Mouse (Mus musculus) neural tube, embryonic 11.5 days (tissue): ENCODE measurements around the gene Alox5ap. TPM values are rescaled to one million over a fixed set of nuclear protein-coding genes. Genes with fewer than 3 reads are reported as not detected.

Source experiments
- ATAC-seq: fragments of 200-750 bp; cut with Nextera tagmentation; 2 replicates; pipeline ENCODE4 v1.8.0; 2017; ENCODE audit warnings: moderate number of reproducible peaks, mild to moderate bottlenecking, moderate TSS enrichment, moderate library complexity; ENCODE audit not compliant: insufficient read depth, low FRiP score, low TSS enrichment
- DNase-seq: peaks from one replicate; pipeline ENCODE4 v3.0.0-alpha.2; 2015; ENCODE audit warnings: low spot score
- H3K27ac ChIP-seq: fragments of 300-500 bp; sonication (generic); 2 replicates; pipeline ENCODE4 v1.5.1; 2014; ENCODE audit warnings: low read depth, mild to moderate bottlenecking, low read length
- H3K27me3 ChIP-seq: fragments of 300-500 bp; sonication (generic); 2 replicates; pipeline ENCODE4 v1.6.1; 2014; ENCODE audit warnings: mild to moderate bottlenecking, low read length, mixed read lengths; ENCODE audit not compliant: control insufficient read depth, insufficient read depth
- H3K36me3 ChIP-seq: fragments of 300-500 bp; sonication (generic); 2 replicates; pipeline ENCODE4 v1.6.1; 2014; ENCODE audit warnings: mild to moderate bottlenecking, low read length, moderate library complexity, mixed read lengths; ENCODE audit not compliant: control insufficient read depth, insufficient read depth
- H3K4me1 ChIP-seq: fragments of 300-500 bp; sonication (generic); 2 replicates; pipeline ENCODE4 v1.6.1; 2014; ENCODE audit warnings: low read length, mixed read lengths; ENCODE audit not compliant: control insufficient read depth, insufficient read depth
- H3K4me2 ChIP-seq: fragments of 300-500 bp; sonication (generic); 2 replicates; pipeline ENCODE4 v1.6.1; 2014; ENCODE audit warnings: low read depth, mild to moderate bottlenecking, moderate library complexity
- H3K4me3 ChIP-seq: fragments of 300-500 bp; sonication (generic); 2 replicates; pipeline ENCODE4 v1.5.1; 2014; ENCODE audit warnings: low read depth, low read length
- H3K9ac ChIP-seq: fragments of 300-500 bp; sonication (generic); 2 replicates; pipeline ENCODE4 v1.6.1; 2014; ENCODE audit warnings: mild to moderate bottlenecking, low read length
- H3K9me3 ChIP-seq: fragments of 300-500 bp; sonication (generic); 2 replicates; pipeline ENCODE4 v1.6.1; 2016; ENCODE audit warnings: low read length; ENCODE audit not compliant: control insufficient read depth
- WGBS: fragments of 180-500 bp; shearing (Covaris S2); extraction: QIAGEN DNeasy Blood & Tissue Kit; methylation state at CpG from one replicate; pipeline ENCODE4 v1.1.7; 2014; 5-methylcytosine and 5-hydroxymethylcytosine counted together
- polyA plus RNA-seq: library from polyadenylated mRNA; unstranded; fragments of >200 nt; fragmentation: Nextera tagmentation; extraction: Ambion mirVana; gene quantifications from 2 replicates; pipeline ENCODE4 v1.2.1, GENCODE M21; 2014

Alox5ap gene
- polyA plus RNA-seq, 1 experiment from 2014 or later = 6.0 TPM

DNA sequence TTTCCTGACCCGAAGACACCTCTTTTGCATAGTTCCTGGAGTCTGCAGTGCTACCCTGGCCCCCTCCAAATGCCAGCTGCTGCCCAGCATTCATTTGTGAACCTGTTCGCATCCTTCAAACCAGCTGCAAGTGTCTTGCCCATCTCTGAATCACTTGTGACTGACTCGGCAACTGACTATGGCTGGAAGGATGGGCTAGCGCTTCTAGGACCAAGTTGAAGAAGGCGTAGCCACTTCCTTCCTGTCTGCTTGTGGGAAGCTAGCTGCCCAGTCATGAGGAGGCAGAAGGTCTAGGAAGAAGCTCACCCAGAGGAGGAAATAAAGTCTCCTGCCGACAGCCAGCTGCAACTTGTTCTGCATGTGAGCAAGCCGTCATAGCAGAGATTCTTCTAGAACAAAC is 29.6 kb upstream of the Alox5ap start:
- no peak overlapping the region for H3K4me2 ChIP-seq
- no peaks in the 10 kb centered on the region for H3K36me3 ChIP-seq
- no peak for ATAC-seq
- H3K27ac ChIP-seq = no peak overlapping the region
- no peak for DNase-seq
- WGBS = 86% methylated on average over 7 of the region's 7 CpGs
- no peaks in the 10 kb centered on the region for H3K27me3 ChIP-seq
- no peak overlapping the region for H3K4me3 ChIP-seq
- H3K9ac ChIP-seq = no peak overlapping the region
- H3K4me1 ChIP-seq = no peaks in the 10 kb centered on the region
- H3K9me3 ChIP-seq = no peaks in the 10 kb centered on the region

DNA sequence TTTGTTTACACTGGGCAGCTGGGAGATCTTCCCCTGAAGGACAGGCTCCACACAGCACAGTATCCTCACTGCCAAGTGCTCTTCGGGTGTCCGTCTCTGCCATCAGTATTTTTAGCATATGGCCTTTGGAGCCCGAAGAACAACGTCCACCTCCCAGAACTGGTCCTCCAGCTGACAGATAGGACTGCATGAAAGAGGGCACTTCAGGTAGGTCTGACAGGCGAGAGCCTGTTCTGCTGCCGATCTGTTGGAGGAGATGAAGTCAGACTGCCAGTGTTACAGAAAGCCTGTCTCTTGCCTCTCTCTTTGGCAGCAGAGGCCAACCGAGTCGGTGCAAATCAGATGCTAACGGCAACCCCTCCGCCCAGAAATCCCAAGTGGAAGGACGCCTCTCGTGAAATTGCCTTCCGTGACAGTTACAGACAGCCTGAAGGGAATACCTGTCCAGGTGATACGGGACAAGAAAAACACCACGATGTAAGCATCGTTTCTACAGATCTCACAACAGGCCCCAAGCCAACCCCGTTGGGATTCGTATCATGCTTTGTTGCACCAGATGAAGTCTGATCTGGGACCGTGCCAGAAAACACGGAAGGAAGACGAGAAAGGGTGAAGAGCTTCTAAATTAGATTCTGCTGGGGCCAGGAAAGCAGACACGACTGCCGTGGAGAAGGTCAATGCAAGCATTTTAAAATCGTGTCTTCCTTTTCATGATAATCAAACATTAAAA is 27.2 kb upstream of the Alox5ap start:
- H3K4me3 ChIP-seq = no peak overlapping the region
- ATAC-seq = no peak

DNA sequence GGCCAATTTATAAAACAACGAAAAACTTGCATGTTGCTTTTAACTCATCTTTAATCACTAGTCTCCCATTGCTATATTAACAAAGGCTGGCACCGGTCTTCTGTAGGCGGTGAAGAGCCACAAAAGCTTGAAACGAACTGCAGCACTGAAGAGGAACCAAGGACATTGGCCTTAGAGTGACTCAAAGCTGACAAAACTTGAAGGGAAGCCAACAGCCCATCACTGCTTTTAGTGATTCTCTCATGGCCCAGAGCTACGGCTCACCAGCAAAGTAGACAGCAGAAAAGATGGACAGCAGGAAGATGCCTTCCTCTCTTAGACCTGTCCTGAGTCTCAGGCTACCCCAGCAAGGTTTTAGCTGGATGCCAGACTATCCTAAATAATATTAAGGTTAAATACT is 22.1 kb upstream of the Alox5ap start:
- ATAC-seq (no peak), DNase-seq (no peak)
- H3K27ac ChIP-seq = no peak overlapping the region
- 92% methylated on average over 5 of the region's 5 CpGs for WGBS
- H3K4me1 ChIP-seq = no peaks in the 10 kb centered on the region
- no peak overlapping the region for H3K9ac ChIP-seq
- no peaks in the 10 kb centered on the region for H3K36me3 ChIP-seq
- H3K4me2 ChIP-seq = no peak overlapping the region
- H3K9me3 ChIP-seq = no peaks in the 10 kb centered on the region
- H3K4me3 ChIP-seq = no peak overlapping the region
- no peaks in the 10 kb centered on the region for H3K27me3 ChIP-seq

More for the DNA sequence above, 27.2 kb upstream of the Alox5ap start:
- no peak overlapping the region for H3K9ac ChIP-seq
- H3K9me3 ChIP-seq = no peaks in the 10 kb centered on the region
- no peak for DNase-seq
- no peaks in the 10 kb centered on the region for H3K4me1 ChIP-seq
- no peak overlapping the region for H3K4me2 ChIP-seq
- 91% methylated on average over 24 of the region's 24 CpGs for WGBS
- no peaks in the 10 kb centered on the region for H3K36me3 ChIP-seq
- H3K27ac ChIP-seq = no peak overlapping the region
- H3K27me3 ChIP-seq = no peaks in the 10 kb centered on the region

DNA sequence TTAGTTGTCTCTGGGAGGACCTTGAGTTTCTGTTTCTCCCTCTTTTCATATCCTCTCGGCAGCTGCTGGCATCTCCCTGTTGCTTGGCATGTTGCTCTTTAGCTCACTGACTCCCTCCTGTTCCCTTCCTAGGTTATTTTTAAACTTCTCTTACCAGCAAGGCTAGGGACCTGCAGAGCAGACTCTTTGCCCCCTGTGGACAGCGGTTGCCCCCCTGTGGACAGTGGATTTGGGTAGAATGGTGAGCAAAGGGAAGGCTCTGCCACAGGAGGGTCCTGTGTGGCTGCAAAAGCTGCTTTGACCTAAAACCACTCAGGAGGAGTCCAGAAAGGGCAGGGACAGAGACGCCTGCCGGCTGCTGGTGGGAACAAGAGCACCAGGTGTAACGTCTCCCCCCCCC is 21.5 kb upstream of the Alox5ap start:
- no peaks in the 10 kb centered on the region for H3K4me1 ChIP-seq
- DNase-seq (no peak), ATAC-seq (no peak)
- no peak overlapping the region for H3K9ac ChIP-seq
- no peaks in the 10 kb centered on the region for H3K27me3 ChIP-seq
- no peak overlapping the region for H3K4me2 ChIP-seq
- no peaks in the 10 kb centered on the region for H3K36me3 ChIP-seq
- no peak overlapping the region for H3K4me3 ChIP-seq
- 48% methylated on average over 5 of the region's 5 CpGs for WGBS
- no peaks in the 10 kb centered on the region for H3K9me3 ChIP-seq
- no peak overlapping the region for H3K27ac ChIP-seq

DNA sequence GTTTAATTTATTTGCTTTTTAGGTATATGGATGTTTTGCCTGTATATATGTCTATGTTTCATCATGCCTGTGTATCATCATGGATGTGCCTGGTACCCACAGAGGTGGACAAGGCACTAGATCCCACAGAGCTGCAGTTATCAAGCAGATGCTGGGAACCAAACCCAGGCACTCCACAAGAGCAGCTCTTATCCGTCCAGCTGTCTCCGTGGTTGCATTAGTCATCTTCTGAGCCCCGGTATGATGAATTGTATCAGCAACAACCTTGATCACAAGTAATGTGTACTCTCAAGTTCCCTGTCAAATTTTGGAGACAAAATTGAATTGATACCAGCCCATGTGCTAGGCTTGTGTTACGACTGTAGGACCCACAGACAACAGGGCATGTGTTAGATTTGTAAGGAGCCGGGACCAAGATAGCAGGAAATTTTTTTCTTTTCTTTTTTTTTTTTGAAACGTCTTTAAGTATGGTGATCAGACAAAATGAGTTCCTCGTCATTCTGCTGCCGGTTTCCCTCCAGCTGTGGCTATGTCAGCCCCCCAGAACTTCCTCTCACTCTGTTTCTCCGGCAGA is 19.1 kb upstream of the Alox5ap start:
- 60% methylated on average over 9 of the region's 9 CpGs for WGBS
- no peak overlapping the region for H3K9ac ChIP-seq
- DNase-seq = no peak

DNA sequence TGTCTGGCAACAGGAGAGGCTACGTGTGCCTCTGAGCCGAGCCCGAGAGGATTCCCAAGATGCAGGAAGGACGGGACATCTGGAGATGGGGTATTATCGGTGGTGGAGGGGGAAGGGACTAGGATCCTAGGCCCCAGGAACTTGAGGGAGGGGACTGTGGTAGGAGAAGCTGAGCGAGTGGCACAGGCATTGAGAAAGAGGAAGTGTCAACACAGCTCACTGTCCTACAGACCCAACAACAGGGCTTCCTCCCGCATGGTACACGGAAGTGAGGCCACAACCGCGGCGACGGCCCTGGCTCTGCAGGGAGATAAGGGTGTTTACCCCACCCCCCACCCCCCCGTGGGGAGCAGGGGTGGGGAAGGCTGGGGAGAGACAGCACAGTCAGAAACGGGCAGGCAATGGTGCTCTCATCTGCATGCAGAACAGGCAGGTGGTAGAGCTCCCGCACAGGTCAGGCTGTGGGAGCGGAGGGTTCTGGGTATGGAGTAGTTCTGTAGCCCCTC is 18.5 kb upstream of the Alox5ap start:
- ATAC-seq (peak; percentile 41; the same call in 1 of the 2 replicates), DNase-seq (peak; percentile 33)
- WGBS = 31% methylated on average over 16 of the region's 16 CpGs
- H3K36me3 ChIP-seq = no peaks in the 10 kb centered on the region
- no peak overlapping the region for H3K4me3 ChIP-seq
- no peaks in the 10 kb centered on the region for H3K9me3 ChIP-seq
- 0 out of 2 replicates have a peak overlapping the region, but pooled peaks have one; percentile 24 for H3K27ac ChIP-seq
- H3K9ac ChIP-seq = no peak overlapping the region
- peak overlapping the region; percentile 32 for H3K4me2 ChIP-seq
- no peaks in the 10 kb centered on the region for H3K27me3 ChIP-seq
- H3K4me1 ChIP-seq = no peaks in the 10 kb centered on the region

More for the DNA sequence above, 19.1 kb upstream of the Alox5ap start:
- no peak overlapping the region for H3K4me3 ChIP-seq
- no peaks in the 10 kb centered on the region for H3K9me3 ChIP-seq
- 0 out of 2 replicates have a peak overlapping the region, but pooled peaks have one; percentile 24 for H3K27ac ChIP-seq
- ATAC-seq = no peak
- peak overlapping the region; percentile 32 for H3K4me2 ChIP-seq
- H3K27me3 ChIP-seq = no peaks in the 10 kb centered on the region
- H3K4me1 ChIP-seq = no peaks in the 10 kb centered on the region
- H3K36me3 ChIP-seq = no peaks in the 10 kb centered on the region

DNA sequence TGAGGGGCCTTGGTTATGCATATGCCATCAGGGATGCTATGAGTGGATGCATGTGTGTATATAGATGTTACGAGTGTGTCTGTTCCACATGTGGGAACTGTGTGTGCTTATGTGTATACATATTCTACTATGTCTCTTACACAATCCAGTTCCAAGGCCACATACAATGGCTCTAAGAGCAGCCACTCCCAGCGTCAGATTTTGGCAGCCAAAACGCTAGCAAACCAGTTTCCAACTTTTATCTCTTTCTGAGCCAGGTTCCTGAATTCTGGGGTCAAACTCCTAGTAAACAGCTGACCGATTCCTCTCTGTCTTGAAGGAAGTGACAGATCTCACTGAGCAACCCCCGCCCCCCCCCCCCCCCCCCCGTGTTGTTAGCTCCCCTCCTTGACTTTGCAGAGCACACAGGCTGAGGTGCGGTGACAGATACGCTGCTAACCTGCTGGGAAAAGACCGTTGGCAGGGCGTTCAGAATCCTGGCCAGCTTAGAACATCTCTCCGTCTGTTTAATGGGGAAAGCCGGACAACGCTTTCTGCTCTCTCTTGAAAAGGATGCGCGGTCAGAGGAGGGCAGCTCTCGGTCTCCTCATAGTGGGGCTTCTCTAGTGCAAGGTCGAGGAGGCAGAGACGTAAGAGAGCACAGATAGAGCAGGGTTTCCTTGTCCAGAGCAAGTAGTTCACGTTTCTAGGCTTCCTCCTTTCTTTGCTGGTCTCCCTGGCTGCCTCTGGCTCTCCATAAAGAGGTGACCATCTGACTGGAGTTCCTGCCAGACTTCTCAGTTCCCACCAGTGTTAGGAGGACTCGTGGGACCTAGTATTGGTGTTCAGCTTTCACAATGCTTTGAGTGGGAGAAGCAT is 17.3 kb upstream of the Alox5ap start:
- Histone ChIP-seq H3K9ac (no peak overlapping the region), H3K27me3 (no peaks in the 10 kb centered on the region), H3K36me3 (no peaks in the 10 kb centered on the region), H3K4me1 (no peaks in the 10 kb centered on the region), H3K4me2 (no peak overlapping the region), H3K27ac (no peak overlapping the region), H3K9me3 (no peaks in the 10 kb centered on the region), H3K4me3 (no peak overlapping the region)
- 52% methylated on average over 20 of the region's 20 CpGs for WGBS
- no peak for DNase-seq
- ATAC-seq = no peak

DNA sequence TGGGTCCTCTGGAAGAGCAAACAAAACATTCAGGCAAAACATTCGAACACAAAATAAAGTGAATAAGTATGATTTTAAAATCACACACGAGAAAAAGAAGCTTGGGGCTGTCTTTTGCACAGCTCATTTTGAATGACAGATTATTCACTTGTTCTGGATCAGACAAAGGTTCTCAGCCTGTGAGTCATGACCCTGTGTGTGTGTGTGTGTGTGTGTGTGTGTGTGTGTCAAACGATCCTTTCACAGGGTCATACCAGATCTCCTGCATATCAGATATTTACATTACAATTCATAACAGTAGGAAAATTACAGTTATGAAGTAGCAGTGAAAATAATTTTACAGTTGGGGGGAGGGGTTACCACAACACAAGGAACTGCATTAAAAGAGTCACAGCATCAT is 12.3 kb upstream of the Alox5ap start:
- WGBS = 78% methylated on average over 3 of the region's 3 CpGs
- H3K27ac ChIP-seq = no peak overlapping the region
- H3K4me3 ChIP-seq = no peak overlapping the region
- H3K9ac ChIP-seq = no peak overlapping the region
- no peaks in the 10 kb centered on the region for H3K9me3 ChIP-seq
- no peaks in the 10 kb centered on the region for H3K27me3 ChIP-seq
- ATAC-seq (no peak), DNase-seq (no peak)
- no peaks in the 10 kb centered on the region; the same call in 1 of the 2 replicates for H3K4me1 ChIP-seq
- H3K36me3 ChIP-seq = no peaks in the 10 kb centered on the region
- no peak overlapping the region for H3K4me2 ChIP-seq
